7 mouse cellular contexts compared by ENCODE assay signal in genomic region chr7:19119631-19120429, GRCm38 (mm10). TPM values are rescaled to one million over a fixed set of nuclear protein-coding genes. Genes with fewer than 3 reads are reported as not detected.
DNase-seq lines count a peak whose midpoint lies in the region; ATAC-seq and TF ChIP-seq lines count a peak whose summit lies in the region.

Gene Fbxo46 (plus strand): TSS chr7:19119859.

- peaks cover 13% of the 10 kb centered on the region for H3K9me3 ChIP-seq in embryonic facial prominence, embryonic 10.5 days
- no peaks in the 10 kb centered on the region for H3K9me3 ChIP-seq in intestine, postnatal 0 days (ENCODE audit: control insufficient read depth)
- H3K9me3 ChIP-seq in midbrain, embryonic 12.5 days, result no peaks in the 10 kb centered on the region

- H3K9ac ChIP-seq in intestine, postnatal 0 days (ENCODE audit: low read depth, low read length), result peak within 1 kb of the TSS; percentile 48
- peak within 1 kb of the TSS; percentile 74 for H3K9ac ChIP-seq in midbrain, embryonic 12.5 days (replicated peaks)

- peak; percentile 91 for ATAC-seq in intestine, postnatal 0 days
- peak; percentile 97 for ATAC-seq in midbrain, embryonic 12.5 days (ENCODE audit: low FRiP score, low read depth)

- H3K27ac ChIP-seq in embryonic facial prominence, embryonic 10.5 days (replicated peaks), result peak within 1 kb of the TSS; percentile 85
- no peak within 1 kb of the TSS for H3K27ac ChIP-seq in intestine, postnatal 0 days (ENCODE audit: low read depth, low read length)
- H3K27ac ChIP-seq in midbrain, embryonic 12.5 days (replicated peaks), result no peak within 1 kb of the TSS; the same call in 1 of the 2 replicates
- H3K27ac ChIP-seq in small intestine, adult 2 months (ENCODE audit: insufficient read depth, low read depth, low read length), result no peak within 1 kb of the TSS

- 4% methylated on average over 34 of the region's 34 CpGs for WGBS in embryonic facial prominence, embryonic 10.5 days
- WGBS in intestine, postnatal 0 days, result 2% methylated on average over 34 of the region's 34 CpGs
- WGBS in midbrain, embryonic 12.5 days, result 2% methylated on average over 34 of the region's 34 CpGs
- WGBS in small intestine, adult 2 months, result 1% methylated on average over 34 of the region's 34 CpGs

- TF ChIP-seq CTCF in intestine, postnatal 0 days (IDR thresholded peaks at IDR 0.05; ENCODE audit: low read depth), result no peak
- TF ChIP-seq CTCF in small intestine, adult 2 months (IDR thresholded peaks at IDR 0.05; ENCODE audit: extremely low read depth, insufficient read length, insufficient replicate concordance, low read depth, low read length), result no peak; the same call in 1 of the 2 replicates

- peaks cover 12% of the 10 kb centered on the region for H3K27me3 ChIP-seq in embryonic facial prominence, embryonic 10.5 days (replicated peaks; ENCODE audit: low read depth, poor library complexity, severe bottlenecking)
- peaks cover 4% of the 10 kb centered on the region; the same call in 1 of the 2 replicates for H3K27me3 ChIP-seq in intestine, postnatal 0 days (replicated peaks; ENCODE audit: control insufficient read depth, insufficient read depth, low read length)
- peaks cover 19% of the 10 kb centered on the region for H3K27me3 ChIP-seq in midbrain, embryonic 12.5 days
- H3K27me3 ChIP-seq in small intestine, adult 2 months (ENCODE audit: control insufficient read depth, insufficient read depth, low read length), result no peaks in the 10 kb centered on the region

- peak within 1 kb of the TSS; percentile 79 for H3K4me2 ChIP-seq in intestine, postnatal 0 days (replicated peaks; ENCODE audit: low read depth)
- peak within 1 kb of the TSS; percentile 76 for H3K4me2 ChIP-seq in midbrain, embryonic 12.5 days (replicated peaks)

- H3K4me1 ChIP-seq in embryonic facial prominence, embryonic 10.5 days, result peaks cover 22% of the 10 kb centered on the region
- H3K4me1 ChIP-seq in intestine, postnatal 0 days (replicated peaks; ENCODE audit: control insufficient read depth, insufficient read depth, low read length), result 0 out of 2 replicates have a peak, but pooled peaks cover 3% of the 10 kb centered on the region
- peaks cover 19% of the 10 kb centered on the region for H3K4me1 ChIP-seq in midbrain, embryonic 12.5 days
- H3K4me1 ChIP-seq in small intestine, adult 2 months (ENCODE audit: control insufficient read depth, insufficient read depth, insufficient read length, low read length), result peaks cover 9% of the 10 kb centered on the region

- intact Hi-C loops in left cerebral cortex, postnatal 4 days (cut with DNase I), result no loop called here

- H3K36me3 ChIP-seq in embryonic facial prominence, embryonic 10.5 days (replicated peaks), result peaks cover 9% of the 10 kb centered on the region
- H3K36me3 ChIP-seq in intestine, postnatal 0 days (ENCODE audit: control insufficient read depth, insufficient read depth), result no peaks in the 10 kb centered on the region
- no peaks in the 10 kb centered on the region for H3K36me3 ChIP-seq in midbrain, embryonic 12.5 days
- H3K36me3 ChIP-seq in small intestine, adult 2 months (ENCODE audit: control insufficient read depth, insufficient read depth, low read length), result no peaks in the 10 kb centered on the region

- TF ChIP-seq POLR2A in small intestine, adult 2 months (IDR thresholded peaks at IDR 0.05; ENCODE audit: low read depth, low read length), result peak; percentile 94

- peak within 1 kb of the TSS; percentile 73 for H3K4me3 ChIP-seq in embryonic facial prominence, embryonic 10.5 days
- H3K4me3 ChIP-seq in intestine, postnatal 0 days (ENCODE audit: low read depth, low read length), result peak within 1 kb of the TSS; percentile 62
- peak within 1 kb of the TSS; percentile 72 for H3K4me3 ChIP-seq in midbrain, embryonic 12.5 days
- H3K4me3 ChIP-seq in small intestine, adult 2 months (ENCODE audit: low read depth, low read length), result peak within 1 kb of the TSS; percentile 86

- DNase-seq in adrenal gland, postnatal 10 days, result peak; percentile 92
- DNase-seq in embryonic facial prominence, embryonic 10.5 days (ENCODE audit: low spot score), result peak; percentile 92
- DNase-seq in gonadal fat pad, adult 2 months (ENCODE audit: low read depth), result peak; percentile 90
- DNase-seq in left cerebral cortex, postnatal 4 days, result peak; percentile 92

RNA-seq across cellular contexts. Expression of gene Fbxo46, which starts in this region (rescaled TPM):
- total RNA-seq in adrenal gland, postnatal 10 days (2021), result 10 to 100 TPM; 10.7 to 11.1 TPM
- polyA plus RNA-seq in embryonic facial prominence, embryonic 10.5 days (2016; fragmentation: Nextera tagmentation; extraction: Ambion mirVana), result 15.9 and 18.0 TPM in 2 replicates
- polyA plus RNA-seq in gonadal fat pad, adult 2 months (2012; rRNA removed), result 7.9 and 9.3 TPM in 2 replicates
- polyA plus RNA-seq in intestine, postnatal 0 days (2015; fragmentation: Nextera tagmentation; extraction: Ambion mirVana), result 4.8 and 5.1 TPM in 2 replicates
- 10 to 100 TPM; 17.7 to 18.9 TPM for total RNA-seq in left cerebral cortex, postnatal 4 days (2021)
- polyA plus RNA-seq in midbrain, embryonic 12.5 days (2016; fragmentation: Nextera tagmentation; extraction: Ambion mirVana), result 20.6 and 21.9 TPM in 2 replicates
- 6.1 and 14.9 TPM in 2 replicates for polyA plus RNA-seq in small intestine, adult 2 months (2012; rRNA removed)
